Mouse (Mus musculus) stomach, embryonic 15.5 days (tissue): ENCODE data around the gene Igsf21. TPM values are rescaled to one million over a fixed set of nuclear protein-coding genes. Genes with fewer than 3 reads are reported as not detected.

Experiments
- ATAC-seq: fragments of 200-750 bp; cut with Nextera tagmentation; 2 replicates; pipeline ENCODE4 v1.8.0; 2017; ENCODE audit warnings: low read depth, moderate number of reproducible peaks, moderate TSS enrichment; ENCODE audit not compliant: insufficient read depth, low FRiP score
- H3K27ac ChIP-seq: fragments of 300-500 bp; sonication (generic); 2 replicates; pipeline ENCODE4 v1.5.1; 2015; ENCODE audit warnings: mild to moderate bottlenecking, inconsistent platforms
- H3K27me3 ChIP-seq: fragments of 300-500 bp; sonication (generic); replicated peaks from 2 replicates; pipeline ENCODE4 v1.6.1; 2015; ENCODE audit warnings: inconsistent platforms
- H3K36me3 ChIP-seq: fragments of 300-500 bp; sonication (generic); 2 replicates; pipeline ENCODE4 v1.6.1; 2015; ENCODE audit warnings: inconsistent platforms
- H3K4me1 ChIP-seq: fragments of 300-500 bp; sonication (generic); 2 replicates; pipeline ENCODE4 v1.6.1; 2015; ENCODE audit warnings: inconsistent platforms
- H3K4me2 ChIP-seq: fragments of 300-500 bp; sonication (generic); 2 replicates; pipeline ENCODE4 v1.6.1; 2015; ENCODE audit warnings: mild to moderate bottlenecking, inconsistent platforms
- H3K4me3 ChIP-seq: fragments of 300-500 bp; sonication (generic); replicated peaks from 2 replicates; pipeline ENCODE4 v1.5.1; 2015; ENCODE audit warnings: inconsistent platforms
- H3K9ac ChIP-seq: fragments of 300-500 bp; sonication (generic); 2 replicates; pipeline ENCODE4 v1.6.1; 2015; ENCODE audit warnings: inconsistent platforms
- H3K9me3 ChIP-seq: fragments of 300-500 bp; sonication (generic); 2 replicates; pipeline ENCODE4 v1.6.1; 2016; ENCODE audit warnings: inconsistent platforms
- WGBS: fragments of 180-500 bp; shearing (Covaris S2); methylation state at CpG from one replicate; pipeline ENCODE4 v1.1.7; 2015; 5-methylcytosine and 5-hydroxymethylcytosine counted together
- polyA plus RNA-seq: library from polyadenylated mRNA; unstranded; fragments of >200 nt; fragmentation: Nextera tagmentation; extraction: Ambion mirVana; gene quantifications from 2 replicates; pipeline ENCODE4 v1.2.1, GENCODE M21; 2015

The Igsf21 gene
- polyA plus RNA-seq, 1 experiment from 2014 or later = 1.8 TPM

DNA sequence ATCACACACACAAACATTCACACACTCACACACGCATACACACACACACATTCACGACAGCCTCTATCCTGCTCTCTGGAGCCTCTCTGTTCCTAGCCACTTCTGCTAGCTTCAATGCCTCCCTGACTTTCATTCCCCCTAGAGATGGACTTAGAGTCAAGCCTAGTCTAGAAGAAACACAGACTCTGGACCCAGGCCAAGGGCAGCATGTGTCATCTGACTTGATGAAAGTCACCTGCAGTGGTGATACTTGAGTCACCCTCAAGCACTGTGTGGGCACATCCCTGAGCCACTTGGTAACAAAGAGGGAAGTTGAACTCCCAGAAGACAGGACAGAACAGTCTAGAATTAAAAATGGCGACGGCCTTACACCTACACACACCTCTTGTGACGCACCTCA, 168.2 kb downstream of the Igsf21 start:
- Histone ChIP-seq H3K9ac (no peak overlapping the region), H3K36me3 (no peaks in the 10 kb centered on the region), H3K4me2 (no peak overlapping the region), H3K27me3 (no peaks in the 10 kb centered on the region), H3K9me3 (no peaks in the 10 kb centered on the region), H3K27ac (no peak overlapping the region), H3K4me3 (no peak overlapping the region), H3K4me1 (peaks cover 10% of the 10 kb centered on the region)
- WGBS = 76% methylated on average over 5 of the region's 5 CpGs
- no peak for ATAC-seq

DNA sequence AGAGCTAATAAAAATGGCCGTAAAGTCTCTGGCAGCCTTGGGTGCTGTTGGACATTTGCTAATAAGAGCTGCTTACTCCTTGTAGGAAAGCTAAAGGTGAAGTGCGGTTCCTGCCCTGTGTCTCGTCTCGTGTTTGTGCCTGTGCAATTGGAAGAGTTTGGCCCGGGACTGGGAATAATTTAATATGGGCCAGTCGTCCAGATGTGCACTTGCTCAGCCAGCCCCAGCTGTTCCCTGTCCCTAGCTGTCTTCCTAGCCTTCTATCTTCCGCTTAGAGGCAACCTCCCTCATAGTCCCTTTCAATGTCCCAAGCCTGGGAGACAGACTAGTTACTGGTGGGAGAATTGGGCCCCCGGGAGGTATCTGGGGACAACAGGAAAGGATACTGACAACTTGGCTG, 169.0 kb downstream of the Igsf21 start:
- Histone ChIP-seq H3K4me2 (no peak overlapping the region), H3K9me3 (no peaks in the 10 kb centered on the region), H3K4me1 (peaks cover 10% of the 10 kb centered on the region), H3K27ac (no peak overlapping the region), H3K4me3 (no peak overlapping the region), H3K36me3 (no peaks in the 10 kb centered on the region), H3K9ac (no peak overlapping the region), H3K27me3 (no peaks in the 10 kb centered on the region)
- ATAC-seq = no peak
- WGBS = 57% methylated on average over 8 of the region's 8 CpGs

DNA sequence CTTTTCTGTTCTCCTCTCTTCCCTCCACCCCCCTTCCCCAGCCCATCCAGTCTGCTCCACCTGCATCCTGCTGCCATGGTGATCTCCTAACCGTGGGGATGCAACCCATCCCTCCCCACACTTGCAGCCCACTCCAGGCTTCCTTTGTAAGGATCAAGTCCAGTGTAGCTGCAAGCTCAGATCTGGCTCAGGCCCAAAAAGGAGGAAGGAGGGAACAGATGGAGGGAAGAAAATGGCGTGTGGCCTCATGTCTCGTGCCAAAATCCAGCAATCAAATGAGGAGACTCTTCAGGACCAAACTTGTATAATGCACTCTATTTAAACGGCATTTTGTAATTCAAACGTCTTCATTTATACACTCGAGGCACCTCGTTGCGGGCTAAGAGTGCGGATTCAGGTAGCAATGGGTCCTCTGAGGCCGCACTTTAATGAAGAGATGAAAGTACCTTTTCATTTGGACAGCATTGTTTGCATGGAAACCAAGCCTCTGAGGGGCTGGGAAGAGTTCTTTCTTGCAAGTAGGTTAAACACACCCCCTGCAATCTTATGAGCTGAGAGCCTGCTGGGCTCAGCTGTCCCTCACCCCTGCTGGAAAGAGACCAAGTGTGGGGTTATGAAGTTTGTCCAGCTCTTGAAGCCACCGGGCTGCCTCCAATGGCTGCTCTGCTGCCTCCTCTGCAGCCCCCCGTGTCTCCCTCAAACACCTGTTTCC, 169.6 kb downstream of the Igsf21 start:
- ATAC-seq = no peak
- H3K27me3 ChIP-seq = no peaks in the 10 kb centered on the region
- H3K27ac ChIP-seq = no peak overlapping the region
- no peak overlapping the region for H3K9ac ChIP-seq
- H3K36me3 ChIP-seq = no peaks in the 10 kb centered on the region
- no peak overlapping the region for H3K4me2 ChIP-seq
- peaks cover 10% of the 10 kb centered on the region for H3K4me1 ChIP-seq
- no peak overlapping the region for H3K4me3 ChIP-seq
- H3K9me3 ChIP-seq = no peaks in the 10 kb centered on the region
- WGBS = 60% methylated on average over 12 of the region's 12 CpGs

DNA sequence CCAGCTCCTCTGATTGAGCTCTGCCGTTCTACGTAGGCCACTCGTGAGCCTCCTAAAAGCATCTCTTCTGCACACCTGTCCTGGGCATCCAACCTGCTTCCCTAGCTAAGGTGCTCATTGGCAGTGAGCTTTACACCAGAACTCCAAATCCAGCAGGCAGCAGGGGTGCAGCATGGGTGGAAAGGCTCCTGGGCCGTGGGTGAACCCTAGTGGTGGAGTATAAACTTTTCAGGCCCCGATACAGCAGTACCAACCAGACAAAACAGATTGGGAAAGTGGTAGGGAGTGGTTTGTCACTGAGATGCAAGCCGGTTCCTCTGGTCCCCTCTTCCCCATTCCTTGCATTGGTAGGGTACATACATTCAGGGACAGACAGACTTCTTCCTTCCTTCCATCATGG, 170.2 kb downstream of the Igsf21 start:
- no peak overlapping the region for H3K4me3 ChIP-seq

DNA sequence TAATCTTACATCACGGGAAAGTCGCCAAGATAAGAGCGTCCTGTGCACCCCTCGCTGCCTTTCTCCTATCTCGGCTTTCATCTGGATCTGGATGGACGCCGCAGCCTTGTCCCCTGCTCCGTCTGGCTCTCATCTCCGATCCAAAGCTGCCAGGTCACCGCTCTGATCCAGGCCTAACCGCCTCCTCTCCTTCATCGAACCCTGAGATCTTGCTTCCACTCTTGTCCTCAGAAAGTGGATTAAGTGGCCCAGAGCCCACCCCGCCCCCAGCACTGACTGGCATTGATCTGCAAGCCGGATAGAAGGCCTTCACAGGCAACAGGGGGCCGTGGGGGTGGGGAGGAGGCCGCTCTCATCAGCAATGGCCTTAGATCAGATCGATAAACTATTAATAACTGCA, 175.5 kb downstream of the Igsf21 start:
- Histone ChIP-seq H3K4me3 (no peak overlapping the region), H3K9me3 (no peaks in the 10 kb centered on the region), H3K4me2 (no peak overlapping the region), H3K36me3 (no peaks in the 10 kb centered on the region), H3K9ac (no peak overlapping the region), H3K27me3 (no peaks in the 10 kb centered on the region), H3K27ac (no peak overlapping the region), H3K4me1 (0 out of 2 replicates have a peak, but pooled peaks cover 15% of the 10 kb centered on the region)
- 30% methylated on average over 17 of the region's 17 CpGs for WGBS
- no peak for ATAC-seq

More for the DNA sequence above, 170.2 kb downstream of the Igsf21 start:
- no peak for ATAC-seq
- 67% methylated on average over 6 of the region's 6 CpGs for WGBS
- Histone ChIP-seq H3K27ac (no peak overlapping the region), H3K4me2 (no peak overlapping the region), H3K4me1 (peaks cover 10% of the 10 kb centered on the region), H3K36me3 (no peaks in the 10 kb centered on the region), H3K9ac (no peak overlapping the region), H3K9me3 (no peaks in the 10 kb centered on the region), H3K27me3 (no peaks in the 10 kb centered on the region)

DNA sequence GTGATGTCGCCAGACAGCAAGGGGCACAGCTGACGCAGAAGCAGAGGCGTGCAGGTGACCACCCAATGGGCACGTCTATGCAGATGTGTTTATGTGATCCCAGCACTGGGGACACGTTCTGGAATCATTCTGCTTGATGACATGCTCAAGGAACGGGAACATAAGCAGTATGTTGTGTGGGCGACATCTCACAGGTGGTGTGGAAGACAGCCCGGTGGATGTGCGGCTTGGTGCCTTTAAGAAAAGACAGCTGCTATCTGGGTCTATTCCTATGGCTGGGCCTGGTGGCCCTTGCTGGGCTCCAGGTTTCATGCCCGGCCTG, 176.3 kb downstream of the Igsf21 start:
- Histone ChIP-seq H3K9me3 (no peaks in the 10 kb centered on the region), H3K4me3 (no peak overlapping the region), H3K27me3 (no peaks in the 10 kb centered on the region), H3K27ac (no peak overlapping the region), H3K4me2 (no peak overlapping the region), H3K36me3 (no peaks in the 10 kb centered on the region), H3K9ac (no peak overlapping the region), H3K4me1 (0 out of 2 replicates have a peak, but pooled peaks cover 15% of the 10 kb centered on the region)
- 25% methylated on average over 10 of the region's 10 CpGs for WGBS
- ATAC-seq = no peak

DNA sequence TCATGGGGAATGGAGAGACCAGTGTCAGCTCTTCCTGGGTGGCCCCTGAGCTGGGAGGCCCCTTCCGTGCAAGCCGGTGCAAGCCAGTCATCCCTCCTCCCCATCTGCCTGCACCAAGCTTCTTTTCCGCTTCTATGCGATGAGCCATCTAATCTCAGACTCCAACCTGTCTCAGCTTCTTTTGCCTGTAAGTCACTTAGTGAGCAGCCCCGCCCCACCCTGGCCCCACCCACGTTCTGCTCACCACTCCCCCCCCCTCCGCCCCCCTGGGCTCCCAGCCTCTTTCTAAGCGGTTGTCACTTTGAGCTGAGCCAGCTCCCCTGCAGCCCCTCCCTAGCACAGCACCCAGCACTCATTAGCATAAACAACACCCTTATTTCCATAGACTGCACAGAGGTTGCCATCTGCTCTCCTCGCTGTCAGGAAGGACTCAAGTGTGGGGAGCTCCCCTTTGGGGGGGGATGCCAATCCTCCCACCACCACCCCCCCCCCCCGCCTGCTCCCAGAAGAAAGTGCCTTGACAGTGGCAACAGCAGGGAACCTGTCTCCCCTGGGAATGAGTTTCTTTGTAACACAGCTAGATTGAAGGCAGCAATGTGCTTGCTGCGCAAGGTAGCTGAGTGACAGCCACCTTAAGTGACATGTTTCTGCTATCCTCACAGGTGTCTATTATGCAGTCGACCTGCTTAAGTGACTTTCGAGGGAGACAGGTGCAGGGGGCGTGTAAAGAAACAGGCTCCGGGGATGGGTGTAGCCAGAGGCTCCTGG, 176.8 kb downstream of the Igsf21 start:
- H3K4me1 ChIP-seq = 0 out of 2 replicates have a peak, but pooled peaks cover 15% of the 10 kb centered on the region
- no peaks in the 10 kb centered on the region for H3K27me3 ChIP-seq
- no peak overlapping the region for H3K27ac ChIP-seq
- H3K4me3 ChIP-seq = no peak overlapping the region
- 9% methylated on average over 12 of the region's 15 CpGs for WGBS
- no peaks in the 10 kb centered on the region for H3K9me3 ChIP-seq
- no peaks in the 10 kb centered on the region for H3K36me3 ChIP-seq
- no peak overlapping the region for H3K9ac ChIP-seq
- peak; percentile 71; the same call in 1 of the 2 replicates for ATAC-seq
- H3K4me2 ChIP-seq = no peak overlapping the region

DNA sequence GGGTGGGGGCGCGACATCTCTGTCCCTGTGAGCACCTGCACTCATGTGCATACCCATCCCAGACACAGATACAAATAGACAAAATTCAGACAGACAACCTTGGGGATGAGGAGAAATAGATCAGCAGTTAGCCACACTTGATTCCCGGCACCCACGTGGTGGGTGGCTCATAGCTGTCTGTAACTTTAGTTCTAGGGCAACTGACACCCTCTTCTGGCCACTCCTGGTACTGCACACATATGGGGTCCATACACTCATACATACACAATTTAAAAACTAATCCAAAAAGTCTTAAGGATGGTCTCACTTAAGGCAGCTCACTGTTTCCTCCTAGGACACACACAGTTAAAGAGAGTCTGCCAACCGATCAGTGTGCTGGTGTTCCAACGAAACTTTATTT, 178.1 kb downstream of the Igsf21 start:
- Histone ChIP-seq H3K9me3 (no peaks in the 10 kb centered on the region), H3K4me2 (no peak overlapping the region), H3K9ac (no peak overlapping the region), H3K36me3 (no peaks in the 10 kb centered on the region), H3K4me3 (no peak overlapping the region), H3K4me1 (0 out of 2 replicates have a peak, but pooled peaks cover 15% of the 10 kb centered on the region), H3K27ac (no peak overlapping the region), H3K27me3 (no peaks in the 10 kb centered on the region)
- ATAC-seq = no peak
- WGBS = 86% methylated on average over 6 of the region's 6 CpGs

DNA sequence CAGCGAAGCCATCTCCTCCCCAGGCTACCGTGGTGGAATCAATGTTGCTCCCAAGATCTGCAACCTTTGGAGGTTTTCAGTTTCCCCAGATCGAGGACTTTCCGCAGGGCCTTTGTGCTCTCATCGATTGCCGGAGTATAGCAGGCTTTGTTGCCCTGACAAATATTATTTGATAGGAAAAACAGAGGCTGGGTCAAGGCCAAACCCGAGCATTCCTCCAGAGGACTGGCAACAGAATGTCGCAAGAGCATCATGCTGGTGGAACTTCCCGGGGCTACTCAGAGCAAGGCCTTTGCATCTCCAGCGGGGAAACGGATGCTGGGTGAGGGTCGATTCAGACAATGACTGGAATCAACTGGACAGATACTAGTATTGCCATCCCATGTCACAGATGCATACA, 180.6 kb downstream of the Igsf21 start:
- no peak for ATAC-seq
- WGBS = 81% methylated on average over 12 of the region's 12 CpGs

DNA sequence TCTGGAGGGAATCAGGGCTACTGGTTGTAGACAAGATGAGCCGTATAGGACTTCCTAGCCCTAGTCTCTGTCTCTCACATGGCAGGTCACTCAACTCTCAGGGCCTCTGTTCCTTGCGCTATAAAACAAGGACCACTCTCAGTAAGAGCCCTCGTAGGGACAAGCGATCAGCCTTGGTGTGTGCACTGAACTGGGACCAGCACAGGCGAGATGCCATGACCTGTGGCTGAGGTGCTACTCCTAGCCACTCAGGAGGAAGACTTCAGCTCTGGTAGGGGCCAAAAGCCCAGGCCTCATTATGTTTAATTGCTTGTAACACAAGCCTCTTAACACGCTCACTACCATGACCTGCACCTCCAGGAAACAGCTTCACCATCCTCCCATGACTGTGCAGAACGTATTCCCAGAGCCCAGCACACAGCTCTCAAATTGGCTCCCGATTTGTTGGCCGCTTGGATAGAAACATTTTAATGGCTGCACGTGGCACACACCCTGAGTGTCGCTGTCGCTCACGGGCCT, 183.4 kb downstream of the Igsf21 start:
- Histone ChIP-seq H3K4me1 (no peaks in the 10 kb centered on the region), H3K9ac (no peak overlapping the region), H3K36me3 (no peaks in the 10 kb centered on the region), H3K27ac (no peak overlapping the region), H3K27me3 (no peaks in the 10 kb centered on the region), H3K4me3 (no peak overlapping the region), H3K4me2 (no peak overlapping the region), H3K9me3 (no peaks in the 10 kb centered on the region)
- ATAC-seq = no peak
- 86% methylated on average over 13 of the region's 13 CpGs for WGBS

More for the DNA sequence above, 180.6 kb downstream of the Igsf21 start:
- Histone ChIP-seq H3K4me1 (0 out of 2 replicates have a peak, but pooled peaks cover 15% of the 10 kb centered on the region), H3K4me3 (no peak overlapping the region), H3K27ac (no peak overlapping the region), H3K4me2 (no peak overlapping the region), H3K9me3 (no peaks in the 10 kb centered on the region), H3K36me3 (no peaks in the 10 kb centered on the region), H3K27me3 (no peaks in the 10 kb centered on the region), H3K9ac (no peak overlapping the region)

DNA sequence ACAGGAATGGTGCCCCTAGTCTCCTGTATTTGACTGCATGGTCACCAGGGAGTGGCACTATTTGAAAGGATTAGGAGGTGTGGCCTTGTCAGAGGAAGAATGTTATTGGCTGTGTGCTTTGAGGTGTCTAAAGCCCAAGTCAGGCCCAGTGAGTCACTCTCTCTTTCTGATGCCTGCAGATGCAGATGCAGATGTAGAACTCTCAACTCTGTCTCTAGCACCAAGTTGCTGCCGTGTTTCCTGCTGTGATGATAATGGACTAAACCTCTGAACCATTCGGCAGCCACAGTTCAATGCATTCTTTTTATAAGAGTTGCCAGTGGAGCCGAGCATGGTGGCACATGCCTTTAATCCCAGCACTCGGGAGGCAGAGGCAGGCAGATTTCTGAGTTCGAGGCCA, 186.3 kb downstream of the Igsf21 start:
- Histone ChIP-seq H3K4me1 (no peaks in the 10 kb centered on the region), H3K4me3 (no peak overlapping the region), H3K9ac (no peak overlapping the region), H3K36me3 (no peaks in the 10 kb centered on the region), H3K27ac (no peak overlapping the region), H3K27me3 (no peaks in the 10 kb centered on the region), H3K4me2 (no peak overlapping the region), H3K9me3 (no peaks in the 10 kb centered on the region)
- no peak for ATAC-seq
- 83% methylated on average over 5 of the region's 5 CpGs for WGBS

DNA sequence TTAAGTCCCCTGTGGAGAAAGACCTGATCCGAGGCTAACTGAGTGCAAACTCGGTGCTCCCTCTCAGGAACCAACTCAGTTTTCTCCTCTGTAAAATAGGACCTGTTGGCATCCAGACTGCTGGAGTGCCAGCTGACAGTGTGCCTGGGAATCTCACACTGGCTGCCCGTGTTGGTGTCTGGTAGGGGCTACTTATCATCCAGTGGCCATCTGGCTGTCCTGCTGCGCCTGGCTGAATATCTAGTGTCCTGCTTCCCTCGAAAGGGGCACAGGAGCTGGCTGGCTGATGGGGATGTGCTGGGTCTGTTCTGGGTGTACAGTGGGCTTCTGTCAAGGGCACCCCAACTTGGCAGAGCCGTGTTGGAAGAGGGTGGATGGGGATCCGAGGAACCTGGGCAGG, 193.5 kb downstream of the Igsf21 start:
- H3K9me3 ChIP-seq = no peaks in the 10 kb centered on the region
- 74% methylated on average over 7 of the region's 7 CpGs for WGBS
- H3K27ac ChIP-seq = no peak overlapping the region
- no peaks in the 10 kb centered on the region for H3K4me1 ChIP-seq
- no peak overlapping the region for H3K4me2 ChIP-seq
- H3K9ac ChIP-seq = no peak overlapping the region
- no peak for ATAC-seq
- no peaks in the 10 kb centered on the region for H3K36me3 ChIP-seq
- no peak overlapping the region for H3K4me3 ChIP-seq
- H3K27me3 ChIP-seq = no peaks in the 10 kb centered on the region
